Mouse (Mus musculus) liver, adult 2 months (tissue): ENCODE results near the gene Rasgef1a. TPM values are rescaled to one million over a fixed set of nuclear protein-coding genes. Genes with fewer than 3 reads are reported as not detected.

Experiments used
- DNase-seq: peaks from one replicate; pipeline ENCODE4 v3.0.0-alpha.2; 2011; ENCODE audit warnings: low read depth, low spot score; ENCODE audit errors: extremely low read depth
- H3K27ac ChIP-seq: fragments of 200-500 bp; replicated peaks from 2 replicates; pipeline ENCODE4 v1.5.1; 2012; ENCODE audit warnings: low read depth, mild to moderate bottlenecking, control low read depth, inconsistent platforms, low read length; ENCODE audit not compliant: insufficient read depth
- H3K27me3 ChIP-seq: fragments of 200-500 bp; 2 replicates; pipeline ENCODE4 v1.6.1; 2012; ENCODE audit warnings: mild to moderate bottlenecking, moderate library complexity, low read length, inconsistent platforms; ENCODE audit not compliant: control insufficient read depth, insufficient read depth
- H3K36me3 ChIP-seq: fragments of 200-500 bp; 2 replicates; pipeline ENCODE4 v1.6.1; 2012; ENCODE audit warnings: low read length, inconsistent platforms; ENCODE audit not compliant: control insufficient read depth, insufficient read depth
- H3K4me1 ChIP-seq: fragments of 200-500 bp; 2 replicates; pipeline ENCODE4 v1.6.1; 2011; ENCODE audit warnings: low read length; ENCODE audit not compliant: control insufficient read depth, insufficient read depth
- H3K4me3 ChIP-seq: fragments of 200-500 bp; 2 replicates; pipeline ENCODE4 v1.5.1; 2011; ENCODE audit warnings: low read depth, mild to moderate bottlenecking, control low read depth, low read length, moderate library complexity; ENCODE audit not compliant: insufficient read depth
- H3K79me2 ChIP-seq: fragments of 200-500 bp; 2 replicates; pipeline ENCODE4 v1.6.1; 2012; ENCODE audit warnings: inconsistent platforms, mild to moderate bottlenecking, low read length, moderate library complexity; ENCODE audit not compliant: control insufficient read depth, insufficient read depth
- H3K9ac ChIP-seq: fragments of 200-500 bp; 2 replicates; pipeline ENCODE4 v1.6.1; 2012; ENCODE audit warnings: low read depth, mild to moderate bottlenecking, control low read depth, inconsistent platforms, low read length
- CTCF ChIP-seq: fragments of 200-500 bp; IDR thresholded peaks from 2 replicates; pipeline ENCODE4 v1.5.1; 2011; ENCODE audit warnings: low read depth, low read length, control low read depth
- POLR2A ChIP-seq: fragments of 200-500 bp; IDR thresholded peaks from 2 replicates; pipeline ENCODE4 v1.6.1; 2011; ENCODE audit warnings: low read length, control low read depth; ENCODE audit not compliant: insufficient read depth; ENCODE audit errors: extremely low read depth
- WGBS: fragments of 180-500 bp; shearing (Covaris S2); methylation state at CpG from one replicate; pipeline ENCODE4 v1.1.7; 2018; 5-methylcytosine and 5-hydroxymethylcytosine counted together
- polyA plus RNA-seq: library from polyadenylated mRNA; depleted of rRNA; stranded (reverse); fragments of >200 nt; gene quantifications from 2 replicates; pipeline ENCODE4 v1.2.3, GENCODE M21; 2012
- total RNA-seq: library from RNA; depleted of rRNA; stranded (reverse); fragments of >200 nt; gene quantifications from 2 replicates; pipeline ENCODE4 v1.2.3, GENCODE M21; 2014

Rasgef1a gene
- total and polyA plus RNA-seq, 2 experiments = 0.06 TPM; not detected in 1

DNA sequence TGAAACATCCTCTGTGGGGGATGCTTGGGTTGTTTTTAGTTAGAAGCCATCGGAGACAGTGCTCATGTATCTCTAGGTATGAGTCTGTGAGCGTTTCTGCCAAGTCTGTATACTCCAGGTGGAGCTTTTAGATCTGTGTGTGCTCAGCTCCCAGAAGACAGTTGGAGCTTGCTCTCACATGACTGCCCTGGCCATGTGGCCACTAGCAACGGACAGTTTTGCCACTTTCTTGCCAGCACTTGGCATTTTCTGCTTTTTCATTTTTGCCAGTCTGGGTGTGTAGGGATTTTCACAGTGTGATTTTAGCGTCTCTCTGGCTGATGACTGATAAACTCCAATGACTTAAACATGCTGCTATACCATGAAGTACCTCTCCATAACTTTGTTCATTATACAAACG is 52.0 kb downstream of the Rasgef1a start:
- Histone ChIP-seq H3K27ac (no peak overlapping the region), H3K4me1 (peaks cover 3% of the 10 kb centered on the region; the same call in 1 of the 2 replicates), H3K79me2 (no peaks in the 10 kb centered on the region), H3K9ac (no peak overlapping the region), H3K27me3 (peaks cover 8% of the 10 kb centered on the region; the same call in 1 of the 2 replicates), H3K36me3 (no peaks in the 10 kb centered on the region), H3K4me3 (no peak overlapping the region)
- WGBS = 68% methylated on average over 5 of the region's 5 CpGs
- no peak for TF ChIP-seq POLR2A
- no peak for TF ChIP-seq CTCF
- no peak for DNase-seq

DNA sequence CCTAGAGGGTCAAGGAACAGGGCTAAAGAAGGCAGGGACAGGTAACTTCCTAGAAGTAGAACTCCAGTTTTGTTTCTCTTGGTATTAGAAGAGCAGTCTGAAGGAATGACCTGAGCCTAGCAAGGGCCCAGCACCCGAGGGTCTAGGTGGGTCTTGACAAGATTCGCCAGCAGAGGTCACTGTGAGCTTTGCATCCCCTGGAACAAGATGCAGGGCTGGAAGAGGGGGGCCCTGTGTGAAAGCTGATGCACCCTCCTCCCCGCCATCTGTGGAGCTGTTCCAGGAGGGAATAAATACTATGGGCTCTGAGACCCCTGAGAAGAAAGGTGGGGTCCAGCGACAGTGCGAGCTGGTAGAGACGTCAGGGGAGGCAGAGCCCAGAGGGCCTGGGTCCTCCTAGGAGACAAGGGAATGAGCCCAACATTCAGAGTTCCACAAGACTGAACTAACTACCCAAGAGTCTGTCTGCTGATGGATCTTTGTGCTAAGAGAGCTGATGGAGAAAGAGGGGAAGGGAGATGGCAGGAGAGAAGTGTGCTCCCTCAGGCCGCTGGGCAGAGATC is 53.8 kb downstream of the Rasgef1a start:
- Histone ChIP-seq H3K36me3 (no peaks in the 10 kb centered on the region), H3K79me2 (no peaks in the 10 kb centered on the region), H3K4me1 (peaks cover 3% of the 10 kb centered on the region; the same call in 1 of the 2 replicates), H3K27me3 (peaks cover 8% of the 10 kb centered on the region; the same call in 1 of the 2 replicates), H3K27ac (no peak overlapping the region), H3K9ac (no peak overlapping the region), H3K4me3 (no peak overlapping the region)
- WGBS = 20% methylated on average over 7 of the region's 7 CpGs
- DNase-seq = no peak
- peak; percentile 32; the same call in 1 of the 2 replicates for TF ChIP-seq CTCF
- TF ChIP-seq POLR2A = no peak

DNA sequence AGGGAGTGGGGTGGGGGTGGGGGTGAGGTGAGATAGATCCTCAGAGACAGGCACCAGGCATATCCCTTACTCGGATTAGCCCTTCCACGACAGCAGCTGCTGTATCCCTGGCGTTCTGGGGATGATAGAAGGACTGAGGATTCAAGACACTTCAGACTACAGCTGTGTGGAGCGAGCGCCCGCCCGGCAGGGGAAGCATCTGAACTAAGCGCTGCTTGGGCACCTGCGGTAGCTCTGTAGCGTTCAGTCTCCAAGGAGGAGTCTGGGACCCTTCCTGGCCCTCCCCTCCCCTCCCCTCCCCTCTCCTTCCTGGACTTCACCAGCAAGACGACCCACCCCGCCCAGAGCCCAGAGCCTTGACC is 54.6 kb downstream of the Rasgef1a start:
- Histone ChIP-seq H3K27me3 (peaks cover 8% of the 10 kb centered on the region; the same call in 1 of the 2 replicates), H3K27ac (no peak overlapping the region), H3K9ac (no peak overlapping the region), H3K36me3 (no peaks in the 10 kb centered on the region), H3K4me3 (peak overlapping the region; percentile 43; the same call in 1 of the 2 replicates), H3K4me1 (peaks cover 3% of the 10 kb centered on the region; the same call in 1 of the 2 replicates), H3K79me2 (no peaks in the 10 kb centered on the region)
- TF ChIP-seq POLR2A (no peak), CTCF (no peak)
- DNase-seq = no peak
- 1% methylated on average over 12 of the region's 12 CpGs for WGBS

DNA sequence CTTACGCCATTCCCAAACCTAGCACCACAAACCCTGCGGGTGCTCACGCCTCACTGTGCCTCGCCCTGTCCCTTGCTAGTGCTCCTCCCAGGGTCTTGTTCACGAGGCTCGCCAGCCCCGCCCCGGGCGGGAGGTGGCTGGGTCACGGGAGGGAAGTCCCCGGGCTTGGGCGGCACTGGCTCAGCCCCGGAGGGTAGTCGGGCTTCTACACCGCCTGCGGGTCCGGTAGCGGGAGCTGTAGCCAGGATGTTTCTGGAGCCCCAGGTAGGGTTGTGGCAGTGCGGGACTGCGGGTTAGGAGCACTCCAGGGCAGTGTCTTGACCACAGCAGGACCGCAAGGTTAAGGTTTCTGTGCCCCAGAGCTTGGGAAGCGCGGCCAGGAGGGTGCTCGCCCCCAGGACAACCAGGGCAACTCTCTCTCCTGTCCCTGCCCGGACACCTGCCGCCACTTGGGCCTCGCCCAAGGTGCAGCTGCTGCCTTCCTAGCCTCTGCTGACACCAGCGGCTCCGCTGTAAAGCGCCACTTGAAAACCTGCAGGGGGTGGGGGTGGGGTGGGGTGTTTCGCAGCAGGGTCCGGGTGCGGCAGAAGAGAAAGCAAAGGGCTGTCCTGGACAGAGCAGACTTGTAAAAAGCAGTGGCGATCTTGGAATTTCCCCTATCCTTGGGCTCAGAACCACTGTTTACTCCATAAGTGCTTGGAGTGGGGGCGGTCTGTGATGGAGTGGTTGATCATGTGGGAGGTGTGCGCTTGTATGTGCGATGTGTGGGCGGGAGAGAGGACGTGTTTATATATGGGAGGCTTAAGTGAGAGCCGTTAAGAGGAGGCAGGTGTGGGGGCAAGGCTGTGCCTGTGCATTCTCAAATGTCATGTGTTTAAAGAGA is 55.2 kb downstream of the Rasgef1a start:
- H3K4me3 ChIP-seq = peak overlapping the region; percentile 43; the same call in 1 of the 2 replicates
- no peaks in the 10 kb centered on the region for H3K79me2 ChIP-seq
- H3K27me3 ChIP-seq = peaks cover 8% of the 10 kb centered on the region; the same call in 1 of the 2 replicates
- 0 out of 2 replicates have a peak overlapping the region, but pooled peaks have one; percentile 14 for H3K9ac ChIP-seq
- DNase-seq = no peak
- TF ChIP-seq CTCF = no peak
- TF ChIP-seq POLR2A = no peak
- no peak overlapping the region for H3K27ac ChIP-seq
- peaks cover 3% of the 10 kb centered on the region; the same call in 1 of the 2 replicates for H3K4me1 ChIP-seq
- no peaks in the 10 kb centered on the region for H3K36me3 ChIP-seq
- WGBS = 2% methylated on average over 40 of the region's 40 CpGs

DNA sequence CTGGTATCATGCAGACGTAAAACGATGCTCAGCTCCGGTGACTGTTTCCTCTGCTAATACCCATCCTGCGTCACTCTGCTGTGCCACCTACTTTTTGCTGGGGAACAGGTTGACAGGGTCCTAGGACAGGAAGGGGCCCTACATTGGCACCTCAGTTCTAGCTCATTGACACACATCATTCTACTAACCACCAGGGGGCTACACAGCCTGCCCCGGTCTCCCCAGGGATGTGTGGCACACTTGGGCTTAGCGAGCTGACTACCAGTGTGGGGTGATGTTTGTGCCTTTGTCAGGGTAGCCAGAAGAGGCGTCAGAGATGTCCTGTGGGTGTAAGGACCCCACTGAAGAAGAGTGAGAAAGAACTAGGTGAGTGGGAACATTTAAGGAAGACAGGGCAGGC is 56.5 kb downstream of the Rasgef1a start:
- H3K9ac ChIP-seq = no peak overlapping the region
- WGBS = 72% methylated on average over 7 of the region's 7 CpGs
- peaks cover 3% of the 10 kb centered on the region; the same call in 1 of the 2 replicates for H3K4me1 ChIP-seq
- H3K4me3 ChIP-seq = no peak overlapping the region
- TF ChIP-seq CTCF (peak; percentile 9; the same call in 1 of the 2 replicates), POLR2A (no peak)
- no peaks in the 10 kb centered on the region for H3K36me3 ChIP-seq
- H3K27me3 ChIP-seq = peaks cover 8% of the 10 kb centered on the region; the same call in 1 of the 2 replicates
- no peaks in the 10 kb centered on the region for H3K79me2 ChIP-seq
- DNase-seq = no peak
- no peak overlapping the region for H3K27ac ChIP-seq
